In genomic region chrX:71482244-71482643, GRCm38 (mm10) we compare ENCODE assay signal across 19 mouse cellular contexts.
"Had no signal": no experiment of that assay in that cellular context is flagged by ENCODE, and none has a peak within 500 bp of the region (broad histone marks: within the 10 kb centered on the region; RNA-seq: fewer than 3 reads in every experiment).

No protein-coding gene starts in this region.

- H3K4me2 ChIP-seq: lung, embryonic 14.5 days; midbrain, embryonic 12.5 days; neural tube, embryonic 13.5 days; neural tube, embryonic 15.5 days had no signal

- ATAC-seq: midbrain, embryonic 16.5 days had no signal

- H3K9me3 ChIP-seq: midbrain, embryonic 10.5 days; midbrain, embryonic 12.5 days; neural tube, embryonic 13.5 days; neural tube, embryonic 15.5 days had no signal

- H3K36me3 ChIP-seq: midbrain, embryonic 10.5 days; midbrain, embryonic 12.5 days; neural tube, embryonic 13.5 days; neural tube, embryonic 15.5 days had no signal

- H3K27me3 ChIP-seq: midbrain, embryonic 12.5 days; neural tube, embryonic 13.5 days; neural tube, embryonic 15.5 days had no signal

- DNase-seq: lung, adult 18-20 months; lung, embryonic 14.5 days; lung, postnatal 10 days; lung, postnatal 4 days; midbrain, embryonic 14.5 days; retina, postnatal 1 day; right cerebral cortex, adult 18-20 months; right cerebral cortex, postnatal 25 days; right cerebral cortex, postnatal 4 days; spleen, adult 18-20 months; thymus, adult 18-20 months; thymus, postnatal 14 days; thymus, postnatal 36 days had no signal

- H3K4me1 ChIP-seq: midbrain, embryonic 10.5 days; midbrain, embryonic 12.5 days; neural tube, embryonic 13.5 days; neural tube, embryonic 15.5 days had no signal

- H3K27ac ChIP-seq: midbrain, embryonic 10.5 days; midbrain, embryonic 12.5 days; neural tube, embryonic 13.5 days; neural tube, embryonic 15.5 days had no signal

- H3K4me3 ChIP-seq: midbrain, embryonic 10.5 days; midbrain, embryonic 12.5 days; myocyte; neural tube, embryonic 13.5 days; neural tube, embryonic 15.5 days had no signal

- H3K9ac ChIP-seq: lung, embryonic 14.5 days; midbrain, embryonic 12.5 days; neural tube, embryonic 13.5 days; neural tube, embryonic 15.5 days had no signal
